Mouse (Mus musculus): ENCODE measurements at regions not wholly inside any gene's neighbourhood (a gene's known extent, or its start where the extent isn't known, plus 50 kb on each side); places are given as distances from the start of the nearest gene placed in this dataset.

DNA sequence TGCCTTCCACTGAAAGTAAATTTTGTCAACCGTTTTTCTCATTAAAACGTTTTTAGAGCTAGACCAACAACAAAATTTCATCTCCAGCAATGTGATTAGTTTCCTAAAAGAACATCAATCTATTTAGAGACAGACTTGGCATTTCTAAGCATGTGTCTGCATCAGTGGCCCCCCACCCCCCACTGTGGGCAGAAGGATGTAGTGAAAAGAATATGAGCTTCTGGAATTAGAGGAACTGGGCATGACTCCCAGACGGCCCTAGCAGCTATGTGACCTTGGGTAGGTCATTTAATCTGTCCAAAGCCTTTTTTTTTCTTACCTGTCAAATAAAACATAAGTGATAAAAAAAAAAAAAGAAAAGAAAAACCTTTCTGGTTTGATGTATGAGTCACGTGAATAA lies 78.9 kb upstream of the Scel start:
- no peak for TF ChIP-seq EP300 (IDR thresholded peaks at IDR 0.05; ENCODE audit: insufficient read depth, low read depth, low read length)
- no peak for TF ChIP-seq POLR2A (IDR thresholded peaks at IDR 0.05; ENCODE audit: insufficient read depth, low read depth, low read length)
